Mouse (Mus musculus): ENCODE results near the gene Nsun2.

Nsun2 gene

GRCm38 (mm10) chr13:69524158-69524530 is 9.4 kb upstream of the Nsun2 start:
- DNase-seq (ENCODE audit: low spot score in 2 of 2), result no peak

- DNase-seq (ENCODE audit: low spot score in 2 of 2), result no peak
Measured at GRCm38 (mm10) chr13:69525867-69526266, 7.7 kb upstream of the Nsun2 start.

GRCm38 (mm10) chr13:69528531-69528930 is 5.0 kb upstream of the Nsun2 start:
- no peak for DNase-seq (ENCODE audit: low spot score in 2 of 2)

DNA sequence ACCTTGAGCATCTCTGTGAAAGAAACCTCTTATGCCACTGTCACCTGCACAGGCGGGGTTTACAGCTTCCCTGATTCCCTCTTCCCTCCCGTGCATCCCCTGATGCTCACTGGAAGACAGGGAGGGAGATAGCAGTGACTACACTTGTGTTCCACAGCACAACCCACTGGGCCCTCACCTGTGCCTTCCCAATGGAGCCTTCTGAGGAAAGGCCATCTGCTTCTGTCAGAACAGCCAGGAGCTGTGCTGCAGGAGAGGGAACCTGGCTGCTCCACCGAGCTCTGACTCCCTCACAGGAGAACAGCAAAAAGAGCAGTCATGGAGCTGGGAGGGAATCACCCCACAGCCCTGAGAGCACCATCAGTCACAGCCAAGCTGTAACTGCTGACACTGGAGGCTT is 3.4 kb upstream of the Nsun2 start:
- no peak for DNase-seq (ENCODE audit: low spot score in 2 of 2)

GRCm38 (mm10) chr13:69530951-69531350 is 2.6 kb upstream of the Nsun2 start:
- DNase-seq (ENCODE audit: low spot score in 2 of 2), result no peak

DNA sequence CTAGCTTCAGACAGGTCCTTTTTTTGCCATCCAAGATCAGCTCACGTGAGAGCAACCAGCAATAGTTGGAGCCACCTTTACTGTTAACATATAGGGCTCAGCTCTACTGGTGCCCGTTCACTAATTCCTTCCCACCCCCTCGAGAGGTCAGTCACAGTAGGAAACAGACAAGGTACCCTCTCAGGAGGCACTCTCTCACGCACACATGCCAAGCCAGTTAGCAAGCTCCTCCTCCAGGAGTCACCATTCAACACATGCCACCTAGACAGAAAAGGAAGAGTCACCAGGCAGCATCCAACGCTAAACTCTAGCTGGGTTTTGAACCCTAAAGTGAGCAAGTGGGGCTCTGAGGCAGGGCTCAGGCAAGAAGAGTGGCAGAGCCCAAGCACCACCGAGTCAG is 2.1 kb upstream of the Nsun2 start:
- no peak for DNase-seq (ENCODE audit: low spot score in 2 of 2)

- DNase-seq (ENCODE audit: low spot score in 2 of 2), result no peak
Measured at GRCm38 (mm10) chr13:69532101-69532892, 1.2 kb upstream of the Nsun2 start.

DNA sequence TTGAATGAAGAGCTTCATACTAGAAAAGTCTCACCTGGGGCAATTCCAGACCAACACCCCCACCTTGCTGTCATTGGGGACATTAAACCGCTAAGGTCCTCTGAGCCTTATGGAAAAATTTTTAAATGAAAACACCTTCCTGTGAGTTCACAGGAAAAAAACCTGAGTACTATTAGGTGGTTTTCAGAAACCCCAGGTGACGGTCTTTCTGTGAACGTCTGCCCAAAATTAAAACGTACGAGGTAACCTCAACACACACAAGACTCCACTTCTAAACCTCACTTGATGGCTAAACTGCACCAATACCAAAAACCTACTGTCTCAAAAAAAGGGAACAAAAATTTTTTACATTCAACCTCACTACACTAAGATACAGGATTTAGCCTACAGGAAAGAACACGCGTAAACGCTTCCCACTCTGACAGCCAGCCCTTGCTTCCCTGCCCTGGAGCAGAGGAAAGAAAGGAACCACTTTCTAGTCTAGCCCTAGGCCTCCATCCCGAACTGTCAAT is 597 bp upstream of the Nsun2 start:
- no peak for DNase-seq (ENCODE audit: low spot score in 2 of 2)

DNA sequence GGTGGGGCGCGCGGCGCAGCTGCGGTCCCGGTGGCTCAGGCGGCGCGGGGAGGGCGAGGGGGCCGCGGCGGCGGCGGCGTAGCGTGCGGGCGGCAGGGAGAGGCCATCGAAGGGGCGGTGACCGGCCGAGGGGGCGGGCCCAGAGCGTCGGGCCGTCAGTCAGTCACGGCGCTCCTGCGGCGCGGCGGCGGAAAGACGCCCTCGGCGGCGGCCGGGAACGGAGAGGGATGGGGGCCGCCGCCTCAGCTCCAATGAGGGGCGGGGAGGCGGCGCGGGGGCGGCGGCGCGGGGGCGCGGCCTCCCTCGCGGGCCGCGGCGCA is 748 bp downstream of the Nsun2 start, which contains the start of gene Tent4a:
Tent4a (minus strand) TSS at position 284 of the 320 bp plus-strand sequence.
- no peak for DNase-seq (ENCODE audit: low spot score in 2 of 2)

GRCm38 (mm10) chr13:69534654-69535551 is 1.4 kb downstream of the Nsun2 start:
- DNase-seq (ENCODE audit: low spot score in 2 of 2), result peak; percentile 94 to 95

DNA sequence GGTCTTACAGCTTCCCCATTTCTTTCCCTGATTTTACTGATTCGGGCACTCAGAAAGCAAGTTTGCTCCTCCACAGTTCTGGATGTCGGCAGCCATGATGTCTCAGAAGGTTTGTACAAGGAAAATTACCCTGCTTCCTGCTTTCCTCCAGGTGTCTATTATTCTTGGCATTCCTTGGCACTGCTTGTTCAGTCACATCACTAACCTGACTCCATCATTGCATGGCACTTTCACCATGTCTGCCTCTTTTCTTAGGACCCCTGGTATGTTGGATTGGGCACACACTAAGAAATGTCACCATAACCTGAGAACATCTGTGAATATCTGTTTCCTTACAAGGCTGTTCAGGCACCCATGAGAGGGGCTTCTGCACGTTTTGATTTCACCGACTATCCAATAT is 2.5 kb downstream of the Nsun2 start:
- DNase-seq (ENCODE audit: low spot score in 2 of 2), result no peak

- DNase-seq (ENCODE audit: low spot score in 2 of 2), result no peak
Measured at GRCm38 (mm10) chr13:69537366-69537765, 3.8 kb downstream of the Nsun2 start.

GRCm38 (mm10) chr13:69538327-69538726 is 4.8 kb downstream of the Nsun2 start:
- DNase-seq (ENCODE audit: low spot score in 2 of 2), result no peak

DNA sequence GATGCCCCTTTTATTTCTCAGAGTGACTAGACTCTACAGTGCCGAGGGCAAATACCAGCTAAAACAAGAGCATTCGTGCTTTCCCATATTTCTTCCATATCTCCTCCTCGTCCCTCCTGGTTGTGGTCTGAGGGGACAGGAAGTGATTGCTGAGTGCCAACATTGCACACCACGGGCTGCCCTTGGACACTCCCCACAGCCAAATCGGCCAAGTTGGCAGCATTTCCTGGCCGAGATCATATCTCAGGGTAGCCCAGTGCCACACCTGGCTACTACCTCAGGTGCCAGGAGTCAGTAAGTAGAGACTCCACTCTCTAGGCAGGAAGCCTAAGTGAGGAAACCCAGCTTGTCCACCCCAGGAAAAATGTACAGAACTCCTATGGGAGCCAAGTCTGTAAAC is 7.7 kb downstream of the Nsun2 start:
- DNase-seq (ENCODE audit: low spot score in 2 of 2), result no peak

DNA sequence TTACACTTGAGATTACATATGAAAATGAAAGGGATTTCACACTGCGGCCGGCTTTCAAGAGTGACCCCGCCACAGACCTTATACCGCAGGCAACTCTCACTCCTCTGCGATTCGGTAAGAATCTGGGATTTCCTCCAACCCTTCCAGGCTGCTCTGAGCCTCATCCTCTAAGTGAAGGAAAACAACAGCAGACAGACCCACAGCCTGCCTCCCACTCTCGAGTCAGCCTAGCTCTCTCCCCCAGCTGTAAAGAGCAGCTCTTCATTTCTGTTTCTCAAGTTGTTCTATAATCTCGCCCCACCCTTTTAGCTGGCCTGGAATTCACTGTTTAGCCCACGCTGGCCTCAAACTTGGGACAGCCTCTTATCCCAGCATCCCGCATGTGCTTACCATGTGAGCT is 8.2 kb downstream of the Nsun2 start:
- no peak for DNase-seq (ENCODE audit: low spot score in 2 of 2)

DNA sequence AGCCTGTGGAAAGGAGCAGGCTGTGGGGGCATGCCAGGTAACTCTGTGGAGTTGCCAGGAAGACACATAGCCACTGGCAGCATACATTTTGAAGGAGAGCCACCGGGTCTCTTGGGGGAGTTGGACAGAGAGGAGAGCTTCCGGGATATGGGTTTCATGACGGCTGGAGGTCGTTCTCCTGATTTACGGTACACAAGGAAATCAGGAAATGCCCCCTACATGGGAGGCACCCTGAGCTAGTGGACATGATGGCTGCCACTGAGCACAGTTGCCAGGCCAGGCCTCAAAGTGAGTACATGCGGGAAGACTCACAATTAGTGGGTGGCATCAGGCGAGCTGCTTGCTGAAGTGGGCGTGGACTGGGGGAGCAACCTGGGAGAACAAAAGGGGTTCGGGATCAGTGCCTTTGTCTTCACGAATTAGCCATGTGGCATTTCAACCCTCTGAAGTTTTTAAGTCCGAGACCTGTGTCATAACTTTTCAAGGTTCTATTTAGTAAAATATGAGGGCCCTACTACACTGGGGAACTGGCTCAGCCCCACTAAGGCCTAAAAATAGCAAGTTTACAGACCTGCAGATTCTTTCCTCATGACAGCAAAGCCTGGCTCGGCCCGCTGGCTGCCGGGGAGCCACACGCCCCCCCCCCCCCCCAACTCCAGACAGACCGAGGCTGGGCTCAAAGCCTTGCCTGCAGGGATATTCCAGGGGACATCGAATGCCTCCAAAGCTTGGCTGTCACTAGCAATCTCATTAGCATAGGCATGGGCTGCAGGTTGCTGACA is 9.2 kb downstream of the Nsun2 start:
- no peak for DNase-seq (ENCODE audit: low spot score in 2 of 2)

DNA sequence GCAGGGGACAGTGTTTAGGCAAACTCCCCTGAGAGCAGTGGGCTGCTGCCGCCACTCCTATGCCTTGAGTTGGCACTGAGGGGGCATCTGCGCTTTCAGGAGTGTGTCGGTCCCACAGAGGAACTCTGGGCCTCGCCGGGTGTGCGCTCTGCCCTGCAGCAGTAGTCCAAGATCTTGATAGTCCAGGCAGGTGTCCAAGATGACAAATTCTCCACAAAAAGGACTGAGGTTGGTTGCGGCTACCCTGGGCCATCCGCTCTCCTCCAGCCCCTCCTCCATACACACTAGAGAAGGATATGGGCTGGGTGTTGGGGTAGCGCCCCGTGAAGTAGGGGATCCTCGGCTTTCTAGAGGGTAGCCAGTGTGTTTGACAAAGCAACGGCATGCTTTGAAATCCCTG is 10.0 kb downstream of the Nsun2 start:
- no peak for DNase-seq (ENCODE audit: low spot score in 2 of 2)

GRCm38 (mm10) chr13:69545019-69545418 is 11.5 kb downstream of the Nsun2 start:
- peak in 1 of 2 experiments; percentile 18 for DNase-seq (ENCODE audit: low spot score in 2 of 2)

DNA sequence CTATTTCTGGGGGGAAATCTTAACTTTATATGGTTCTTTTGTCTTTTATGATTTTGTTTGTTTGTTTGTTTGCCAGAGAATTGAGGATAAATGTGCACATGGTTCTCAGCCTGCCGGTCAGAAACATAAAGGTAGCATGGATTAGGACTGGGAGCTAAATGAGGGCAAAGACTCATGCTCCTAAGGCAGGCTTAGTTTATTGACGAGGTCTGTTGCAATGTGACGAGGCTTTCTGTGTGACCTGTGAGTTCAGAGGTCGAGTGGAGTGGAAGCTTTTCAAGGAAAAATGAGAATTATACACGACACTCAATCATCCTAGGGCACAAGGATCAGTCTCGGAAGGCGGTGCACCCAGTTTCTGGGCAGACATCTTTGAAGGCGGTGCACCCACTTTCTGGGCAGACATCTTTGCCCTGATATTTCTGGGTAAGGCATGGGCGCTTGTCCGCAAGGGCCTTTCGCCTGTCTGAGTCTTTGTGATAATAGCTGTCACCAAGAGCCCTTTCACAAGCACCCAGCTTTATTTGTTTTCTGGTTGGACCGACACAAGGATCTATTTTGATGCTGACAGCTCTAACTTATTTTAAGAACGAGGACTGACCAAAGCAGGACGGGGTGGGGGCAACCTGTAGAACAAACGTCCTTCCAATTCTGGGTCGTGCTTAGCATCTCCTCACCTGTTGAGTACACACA is 14.1 kb downstream of the Nsun2 start:
- DNase-seq (ENCODE audit: low spot score in 2 of 2), result no peak

- no peak for DNase-seq (ENCODE audit: low spot score in 2 of 2)
Measured at GRCm38 (mm10) chr13:69549980-69550379, 16.4 kb downstream of the Nsun2 start.

DNA sequence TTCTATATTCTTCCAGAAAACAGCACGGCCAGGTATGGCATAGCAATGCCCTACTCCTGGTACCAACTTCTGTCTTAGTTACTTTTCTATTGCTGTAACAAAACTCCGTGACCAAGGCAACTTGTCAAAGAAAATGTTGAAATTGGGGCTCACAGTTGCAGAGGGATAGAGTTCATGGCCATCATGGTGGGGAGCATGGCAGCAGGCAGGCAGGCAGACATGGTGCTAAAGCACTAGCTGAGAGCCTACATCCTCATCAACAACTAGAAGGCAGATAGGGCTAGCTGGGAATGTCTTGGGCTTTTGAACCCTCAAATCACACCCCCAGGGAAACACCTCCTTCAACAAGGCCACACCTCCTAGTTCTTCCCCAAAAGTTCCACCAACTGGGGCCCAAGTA is 17.3 kb downstream of the Nsun2 start:
- no peak for DNase-seq (ENCODE audit: low spot score in 2 of 2)
